Mouse (Mus musculus): ENCODE results near the gene Ppbp.
"Not testable (repeated sequence)": the region's sequence is repeated elsewhere in the genome, so short reads cannot be mapped to it uniquely, and the experiment has no call there.

Gene Ppbp

DNA sequence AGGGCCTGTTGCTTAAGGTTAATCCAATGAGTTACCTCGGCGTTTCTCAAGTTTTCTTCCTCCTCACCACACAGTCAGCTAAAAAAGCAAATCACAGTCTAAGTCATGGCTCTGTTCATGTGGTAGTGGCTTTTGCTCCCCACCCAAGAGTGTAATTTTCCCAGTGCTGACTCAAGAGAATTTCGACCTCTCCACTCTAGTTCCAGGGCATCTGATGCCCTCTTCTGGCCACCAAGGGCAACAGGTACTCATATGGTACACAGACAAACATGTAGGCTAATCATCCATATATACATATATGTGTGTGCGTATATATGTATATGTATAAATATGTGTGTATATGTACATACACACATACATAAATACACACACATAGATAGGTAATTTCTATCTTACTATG lies 19.8 kb downstream of the Ppbp start:
- DNase-seq: no peak

GRCm38 (mm10) chr5:90789306-90790073 lies 21.2 kb downstream of the Ppbp start:
- DNase-seq: no peak

GRCm38 (mm10) chr5:90790074-90790502 lies 21.8 kb downstream of the Ppbp start:
- no peak for DNase-seq

GRCm38 (mm10) chr5:90794195-90794625 lies 25.9 kb downstream of the Ppbp start, which contains the start of gene Cxcl15:
Cxcl15 (plus strand) TSS chr5:90794534.
- DNase-seq: no peak

GRCm38 (mm10) chr5:90795392-90795791 lies 27.1 kb downstream of the Ppbp start:
- not testable (repeated sequence) for DNase-seq

GRCm38 (mm10) chr5:90804574-90804973 lies 36.3 kb downstream of the Ppbp start:
- DNase-seq: no peak

GRCm38 (mm10) chr5:90806050-90806449 lies 37.7 kb downstream of the Ppbp start:
- no peak for DNase-seq

DNA sequence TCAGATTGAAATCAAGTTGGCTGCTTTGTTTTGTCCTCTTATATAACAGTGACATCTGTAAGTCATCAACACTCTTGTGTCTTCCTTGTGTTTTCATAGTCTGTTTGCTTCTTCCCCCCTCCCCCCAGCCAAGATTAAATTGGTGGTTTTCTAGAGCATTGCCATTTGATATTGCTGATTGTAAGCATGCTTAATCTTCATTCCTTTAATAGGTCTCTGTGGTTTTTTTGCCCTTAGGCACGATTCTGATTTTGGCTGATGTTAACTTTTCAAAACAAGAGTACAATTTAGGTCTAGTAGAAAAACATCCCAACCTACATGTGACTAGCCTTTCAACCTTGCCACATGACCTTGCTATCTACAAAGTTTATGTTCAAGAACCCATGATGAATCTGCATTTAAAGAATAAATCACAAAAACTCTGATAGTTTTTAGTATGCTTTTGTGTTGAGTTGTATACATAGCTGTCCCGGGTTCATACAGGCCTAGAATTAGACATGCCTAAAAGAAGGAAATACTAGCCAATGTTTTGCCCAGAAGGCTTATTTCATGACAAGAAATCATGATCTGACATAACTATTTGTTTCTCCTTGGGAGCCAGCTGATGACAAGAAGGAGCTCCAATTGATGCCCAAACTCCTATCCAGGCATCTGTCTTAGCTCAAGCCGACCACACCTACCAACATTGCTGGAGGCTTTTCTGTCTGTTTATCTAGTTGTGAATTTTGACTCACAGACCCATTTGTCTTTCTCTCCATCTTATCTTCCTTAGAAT lies 39.0 kb downstream of the Ppbp start:
- no peak for DNase-seq
